Mouse (Mus musculus) stomach, embryonic 14.5 days (tissue): ENCODE results near the gene Fbxo10. TPM values are rescaled to one million over a fixed set of nuclear protein-coding genes. Genes with fewer than 3 reads are reported as not detected.
A peak's percentile ranks its signal among the peaks of the same experiment; 100 is the strongest.

Experiments used
- ATAC-seq: fragments of 200-750 bp; cut with Nextera tagmentation; 2 replicates; pipeline ENCODE4 v1.8.0; 2017; ENCODE audit warnings: low read depth, moderate TSS enrichment; ENCODE audit not compliant: insufficient number of reproducible peaks, insufficient read depth, low FRiP score
- H3K27ac ChIP-seq: fragments of 300-500 bp; sonication (generic); 2 replicates; pipeline ENCODE4 v1.5.1; 2014; ENCODE audit warnings: mild to moderate bottlenecking, low read length, moderate library complexity, mixed read lengths
- H3K27me3 ChIP-seq: fragments of 300-500 bp; sonication (generic); 2 replicates; pipeline ENCODE4 v1.6.1; 2014; ENCODE audit warnings: low read length, control low read depth, mixed read lengths; ENCODE audit not compliant: control insufficient read depth, insufficient read depth
- H3K36me3 ChIP-seq: fragments of 300-500 bp; sonication (generic); 2 replicates; pipeline ENCODE4 v1.6.1; 2014; ENCODE audit warnings: mild to moderate bottlenecking, control low read depth, low read length, moderate library complexity, mixed read lengths; ENCODE audit not compliant: control insufficient read depth, insufficient read depth
- H3K4me1 ChIP-seq: fragments of 300-500 bp; sonication (generic); 2 replicates; pipeline ENCODE4 v1.6.1; 2014; ENCODE audit warnings: low read length, control low read depth, mixed read lengths; ENCODE audit not compliant: control insufficient read depth, insufficient read depth
- H3K4me2 ChIP-seq: fragments of 300-500 bp; sonication (generic); replicated peaks from 2 replicates; pipeline ENCODE4 v1.6.1; 2014; ENCODE audit warnings: low read depth, low read length, control low read depth
- H3K4me3 ChIP-seq: fragments of 300-500 bp; sonication (generic); 2 replicates; pipeline ENCODE4 v1.5.1; 2014; ENCODE audit warnings: low read depth, low read length, control low read depth
- H3K9ac ChIP-seq: fragments of 300-500 bp; sonication (generic); replicated peaks from 2 replicates; pipeline ENCODE4 v1.6.1; 2014; ENCODE audit warnings: low read depth, mild to moderate bottlenecking, control low read depth, low read length, moderate library complexity, mixed read lengths
- H3K9me3 ChIP-seq: fragments of 300-500 bp; sonication (generic); 2 replicates; pipeline ENCODE4 v1.6.1; 2016; ENCODE audit warnings: low read depth, low read length, control low read depth; ENCODE audit not compliant: control insufficient read depth
- WGBS: fragments of 180-500 bp; shearing (Covaris S2); extraction: QIAGEN DNeasy Blood & Tissue Kit; methylation state at CpG from one replicate; pipeline ENCODE4 v1.1.7; 2014; 5-methylcytosine and 5-hydroxymethylcytosine counted together
- polyA plus RNA-seq: library from polyadenylated mRNA; unstranded; fragments of >200 nt; fragmentation: Nextera tagmentation; extraction: Ambion mirVana; gene quantifications from 2 replicates; pipeline ENCODE4 v1.2.1, GENCODE M21; 2014

The Fbxo10 gene
- polyA plus RNA-seq, 1 experiment from 2014 or later = 11.4 TPM

DNA sequence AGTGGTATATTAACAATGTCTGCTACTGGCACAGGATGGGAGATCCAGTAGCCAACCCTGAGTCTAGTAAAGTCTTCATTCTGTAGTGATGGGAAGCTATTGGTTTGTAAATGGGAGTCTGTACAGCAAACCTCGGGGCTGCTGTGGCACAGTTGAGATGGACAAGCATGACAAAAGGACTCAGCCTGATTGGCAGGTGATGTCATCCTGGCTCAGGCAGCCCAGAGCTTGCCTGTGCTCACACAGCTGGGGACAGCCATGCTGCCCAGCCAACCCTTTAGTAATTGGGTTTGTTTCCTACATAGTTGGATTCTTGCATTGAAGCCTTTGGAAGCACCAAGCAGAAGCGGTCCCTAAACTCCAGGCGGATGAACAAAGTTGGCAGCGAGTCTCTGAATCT, 57.9 kb downstream of the Fbxo10 start:
- Histone ChIP-seq H3K4me2 (no peak overlapping the region), H3K4me3 (no peak overlapping the region), H3K27me3 (no peaks in the 10 kb centered on the region), H3K4me1 (no peaks in the 10 kb centered on the region), H3K36me3 (peaks cover 19% of the 10 kb centered on the region), H3K9ac (no peak overlapping the region), H3K27ac (no peak overlapping the region), H3K9me3 (no peaks in the 10 kb centered on the region)
- ATAC-seq = no peak
- 96% methylated on average over 4 of the region's 4 CpGs for WGBS

DNA sequence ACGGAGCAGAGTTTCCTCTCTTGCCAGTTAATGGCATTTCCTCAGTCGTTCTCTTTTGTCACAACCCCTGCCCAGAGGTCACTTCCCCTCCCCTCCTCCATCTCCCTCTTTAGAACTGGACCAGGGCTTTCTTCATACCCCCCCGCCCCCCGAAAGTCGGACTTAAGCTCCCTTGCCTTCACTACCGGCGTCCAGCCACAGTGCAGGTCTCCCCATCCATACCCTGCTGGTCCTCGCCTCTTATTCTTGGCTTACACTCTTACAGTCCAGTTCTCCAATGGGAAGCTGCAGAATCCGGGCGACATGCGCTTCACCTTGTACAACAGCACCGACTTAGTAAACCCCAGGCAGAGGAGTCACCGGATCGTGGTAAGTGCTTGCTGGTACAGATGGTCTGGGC, 65.4 kb downstream of the Fbxo10 start:
- ATAC-seq = no peak
- peak overlapping the region; percentile 97 for H3K4me2 ChIP-seq
- peak overlapping the region; percentile 52 for H3K9ac ChIP-seq
- H3K27ac ChIP-seq = no peak overlapping the region
- WGBS = 3% methylated on average over 14 of the region's 14 CpGs
- peak overlapping the region; percentile 72 for H3K4me3 ChIP-seq
- H3K4me1 ChIP-seq = peaks cover 12% of the 10 kb centered on the region
- H3K9me3 ChIP-seq = no peaks in the 10 kb centered on the region
- H3K36me3 ChIP-seq = no peaks in the 10 kb centered on the region
- H3K27me3 ChIP-seq = no peaks in the 10 kb centered on the region

DNA sequence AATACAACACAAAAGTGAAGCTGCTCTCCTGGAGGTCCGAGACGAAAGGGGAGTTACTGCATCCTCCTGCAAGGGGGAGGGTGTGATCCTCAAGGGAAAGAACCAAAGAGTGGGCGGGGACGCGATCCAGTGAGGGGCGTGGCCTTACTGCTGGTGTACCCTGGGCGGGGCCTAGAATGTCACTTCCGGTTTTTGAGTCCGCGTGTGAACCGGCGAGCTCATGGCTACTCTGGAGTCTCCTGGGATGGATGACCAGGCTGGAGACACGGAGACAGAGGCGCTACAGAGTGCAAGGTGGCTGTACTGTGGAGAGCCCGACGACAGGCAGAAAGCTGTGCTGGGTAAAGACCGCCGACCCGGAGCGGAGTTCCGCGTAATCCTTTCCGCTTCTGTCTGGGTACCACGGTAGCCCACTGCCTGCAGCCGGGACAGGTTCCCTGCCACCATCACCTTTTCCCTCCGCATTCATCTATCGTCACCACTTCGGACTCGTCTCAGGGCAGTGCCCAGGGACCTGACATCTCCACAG, 65.9 kb downstream of the Fbxo10 start, which contains the start of gene Polr1e:
TSS of gene Polr1e (plus strand) at position 132 of the 529 bp plus-strand sequence.
- Histone ChIP-seq H3K9me3 (no peaks in the 10 kb centered on the region), H3K4me2 (peak within 1 kb of the TSS; percentile 97), H3K27me3 (no peaks in the 10 kb centered on the region), H3K9ac (peak within 1 kb of the TSS; percentile 52), H3K27ac (no peak within 1 kb of the TSS), H3K36me3 (no peaks in the 10 kb centered on the region), H3K4me3 (peak within 1 kb of the TSS; percentile 72), H3K4me1 (peaks cover 15% of the 10 kb centered on the region)
- peak; percentile 92 for ATAC-seq
- WGBS = under 1% methylated on average over 29 of the region's 29 CpGs

DNA sequence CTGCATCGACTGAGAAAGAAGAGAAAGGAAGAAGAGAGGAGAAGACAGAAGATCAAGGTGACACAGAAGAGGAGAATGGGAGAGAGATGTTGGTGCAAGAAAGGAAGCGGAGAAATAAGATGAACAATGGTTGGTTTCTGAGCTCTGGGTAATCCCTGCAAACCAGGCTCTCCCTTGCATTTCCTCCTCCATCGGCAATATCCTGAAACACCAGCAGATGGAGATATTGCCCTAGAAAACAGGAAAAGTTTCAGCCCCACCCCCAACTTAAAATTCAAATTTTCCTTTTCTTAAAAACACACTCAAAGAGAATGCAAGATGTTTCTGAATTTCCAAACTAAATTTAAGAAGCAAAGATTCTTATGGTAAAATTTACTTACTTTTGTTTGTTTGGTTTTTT, 68.8 kb downstream of the Fbxo10 start:
- Histone ChIP-seq H3K4me3 (no peak overlapping the region), H3K4me2 (no peak overlapping the region), H3K4me1 (peaks cover 18% of the 10 kb centered on the region), H3K9ac (no peak overlapping the region), H3K9me3 (no peaks in the 10 kb centered on the region), H3K36me3 (no peaks in the 10 kb centered on the region), H3K27ac (no peak overlapping the region), H3K27me3 (no peaks in the 10 kb centered on the region)
- 10% methylated on average over 3 of the region's 3 CpGs for WGBS
- no peak for ATAC-seq

DNA sequence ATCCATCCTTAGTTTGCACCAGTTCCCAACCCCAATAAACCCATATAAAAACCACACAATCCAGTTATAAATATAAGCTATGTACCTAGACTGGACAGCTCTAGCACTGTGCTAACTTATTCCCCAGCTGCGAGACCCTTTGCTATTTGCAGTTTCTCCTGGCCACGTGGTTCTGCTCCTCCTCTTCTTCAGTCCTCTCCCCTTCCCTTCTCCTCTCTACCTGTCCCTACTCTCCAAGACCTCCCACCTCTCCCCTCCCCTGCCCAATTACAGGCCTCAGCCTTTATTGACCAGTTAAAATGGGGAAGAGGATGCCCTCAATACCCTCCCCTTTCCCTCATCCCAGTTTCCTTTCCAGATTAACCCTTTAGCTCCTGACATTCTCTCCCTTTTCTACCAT, 70.9 kb downstream of the Fbxo10 start:
- H3K27ac ChIP-seq = 0 out of 2 replicates have a peak overlapping the region, but pooled peaks have one; percentile 86
- H3K4me2 ChIP-seq = peak overlapping the region; percentile 68
- peak overlapping the region; percentile 73 for H3K4me3 ChIP-seq
- 2% methylated on average over 2 of the region's 2 CpGs for WGBS
- no peaks in the 10 kb centered on the region for H3K9me3 ChIP-seq
- H3K27me3 ChIP-seq = no peaks in the 10 kb centered on the region
- no peaks in the 10 kb centered on the region for H3K36me3 ChIP-seq
- H3K9ac ChIP-seq = no peak overlapping the region; the same call in 1 of the 2 replicates
- H3K4me1 ChIP-seq = peaks cover 16% of the 10 kb centered on the region
- ATAC-seq = no peak

DNA sequence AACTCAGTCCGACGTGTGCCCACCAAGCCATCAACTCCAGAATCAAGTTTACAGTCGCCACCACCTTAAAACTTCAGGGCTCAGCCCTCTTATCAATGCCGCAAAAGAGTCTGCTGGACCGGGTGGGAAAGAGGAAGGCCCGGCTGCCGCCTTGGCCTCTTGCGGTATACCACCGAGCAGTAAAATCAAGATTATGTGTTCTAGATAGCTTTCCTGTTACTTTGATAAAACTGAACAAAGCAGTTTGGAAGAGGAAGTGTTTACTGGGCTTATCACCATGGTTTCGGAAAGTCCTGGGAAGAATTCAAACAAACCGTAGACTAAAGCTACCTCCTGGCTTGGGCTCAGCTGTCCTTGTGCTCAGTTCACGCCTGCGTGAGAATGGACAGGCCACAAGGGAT, 71.4 kb downstream of the Fbxo10 start:
- no peaks in the 10 kb centered on the region for H3K9me3 ChIP-seq

DNA sequence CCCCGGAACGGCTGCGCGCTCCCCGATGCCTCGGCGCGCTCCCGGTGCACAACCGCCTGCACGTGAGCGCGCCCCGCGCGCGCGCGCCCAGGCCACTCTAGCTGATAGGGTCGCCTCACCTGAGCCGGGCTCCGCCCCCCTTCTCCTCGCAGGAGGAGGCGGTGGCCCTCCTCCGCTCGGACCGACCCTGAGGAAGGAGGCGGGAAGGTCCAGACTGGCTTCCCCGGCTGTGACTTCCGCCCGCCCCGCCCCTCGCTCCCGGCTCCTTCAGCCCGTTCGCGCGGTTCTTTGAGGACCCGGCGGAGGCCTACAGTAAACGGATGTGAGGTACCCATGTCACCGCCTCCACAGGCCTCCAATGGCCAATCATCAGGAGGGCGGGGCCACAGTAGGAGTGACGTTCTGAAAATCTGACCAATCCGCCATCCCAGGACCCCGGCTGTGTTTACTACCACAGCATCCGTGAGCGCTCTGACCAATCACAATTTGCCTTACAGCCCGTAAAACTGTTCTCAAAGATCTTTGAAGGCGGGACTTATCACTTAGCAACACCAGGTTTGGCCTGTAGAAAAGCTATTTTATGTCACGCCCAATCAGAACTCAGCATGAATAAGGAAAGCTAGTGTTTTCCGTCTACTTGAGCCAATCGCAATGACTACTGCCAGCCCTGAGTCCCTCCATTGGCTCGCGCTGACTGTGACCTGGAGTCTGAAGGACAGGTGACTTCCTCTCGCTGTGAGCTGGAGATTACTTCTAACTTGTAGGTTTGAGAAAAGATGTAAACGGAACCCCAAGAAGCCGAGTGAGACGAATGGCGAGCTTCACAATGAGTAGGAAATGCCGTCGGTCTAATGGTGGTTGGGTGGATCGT, 72.1 kb downstream of the Fbxo10 start, which contains the start of gene Zbtb5:
TSS of gene Zbtb5 (minus strand) at position 308 of the 871 bp plus-strand sequence.
- peak within 1 kb of the TSS; percentile 68 for H3K4me2 ChIP-seq
- H3K27me3 ChIP-seq = no peaks in the 10 kb centered on the region
- peak within 1 kb of the TSS; percentile 72 for H3K9ac ChIP-seq
- H3K27ac ChIP-seq = peak within 1 kb of the TSS; percentile 92
- ATAC-seq = peak; percentile 98
- no peaks in the 10 kb centered on the region for H3K9me3 ChIP-seq
- H3K4me1 ChIP-seq = peaks cover 16% of the 10 kb centered on the region
- under 1% methylated on average over 58 of the region's 63 CpGs for WGBS
- H3K4me3 ChIP-seq = peak within 1 kb of the TSS; percentile 79
- H3K36me3 ChIP-seq = no peaks in the 10 kb centered on the region

More for the DNA sequence above, 71.4 kb downstream of the Fbxo10 start:
- H3K4me2 ChIP-seq = peak overlapping the region; percentile 68
- ATAC-seq = no peak
- peak overlapping the region; percentile 72 for H3K9ac ChIP-seq
- under 1% methylated on average over 13 of the region's 13 CpGs for WGBS
- H3K27ac ChIP-seq = peak overlapping the region; percentile 86
- H3K4me1 ChIP-seq = peaks cover 16% of the 10 kb centered on the region
- H3K4me3 ChIP-seq = peak overlapping the region; percentile 73
- no peaks in the 10 kb centered on the region for H3K27me3 ChIP-seq
- H3K36me3 ChIP-seq = no peaks in the 10 kb centered on the region

DNA sequence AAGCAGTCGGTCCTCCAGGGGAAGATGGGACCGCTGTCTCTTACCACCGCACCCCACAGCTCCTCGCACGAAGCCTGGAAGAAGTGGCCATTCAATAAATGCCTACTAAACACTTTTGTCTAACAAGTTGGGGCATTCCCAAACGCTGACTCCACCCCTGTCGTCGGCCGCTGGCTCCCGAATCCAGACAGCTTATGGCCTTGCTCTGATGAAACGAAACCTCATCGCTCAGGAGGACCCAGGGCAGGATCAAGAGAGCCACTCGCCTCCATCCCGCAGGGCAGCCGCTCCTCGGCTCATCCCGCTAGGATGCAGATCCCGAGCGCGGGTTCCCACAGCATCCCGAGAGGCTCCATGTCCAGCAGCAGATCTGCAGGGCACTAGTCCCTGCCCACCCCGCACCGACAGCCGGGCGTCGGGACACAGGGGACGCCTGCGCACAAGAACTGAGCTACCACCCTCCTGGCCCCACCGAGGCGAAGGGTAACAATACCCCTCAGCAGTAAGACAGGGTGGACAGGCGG, 72.8 kb downstream of the Fbxo10 start:
- H3K27ac ChIP-seq = peak overlapping the region; percentile 92
- H3K4me2 ChIP-seq = peak overlapping the region; percentile 58
- H3K9ac ChIP-seq = peak overlapping the region; percentile 66
- H3K9me3 ChIP-seq = no peaks in the 10 kb centered on the region
- no peaks in the 10 kb centered on the region for H3K36me3 ChIP-seq
- peak overlapping the region; percentile 79 for H3K4me3 ChIP-seq
- peaks cover 16% of the 10 kb centered on the region for H3K4me1 ChIP-seq
- ATAC-seq = peak; percentile 59
- H3K27me3 ChIP-seq = no peaks in the 10 kb centered on the region
- WGBS = under 1% methylated on average over 31 of the region's 31 CpGs
